Comparison of ENCODE assay signal across 8 mouse cellular contexts in the genomic region with DNA sequence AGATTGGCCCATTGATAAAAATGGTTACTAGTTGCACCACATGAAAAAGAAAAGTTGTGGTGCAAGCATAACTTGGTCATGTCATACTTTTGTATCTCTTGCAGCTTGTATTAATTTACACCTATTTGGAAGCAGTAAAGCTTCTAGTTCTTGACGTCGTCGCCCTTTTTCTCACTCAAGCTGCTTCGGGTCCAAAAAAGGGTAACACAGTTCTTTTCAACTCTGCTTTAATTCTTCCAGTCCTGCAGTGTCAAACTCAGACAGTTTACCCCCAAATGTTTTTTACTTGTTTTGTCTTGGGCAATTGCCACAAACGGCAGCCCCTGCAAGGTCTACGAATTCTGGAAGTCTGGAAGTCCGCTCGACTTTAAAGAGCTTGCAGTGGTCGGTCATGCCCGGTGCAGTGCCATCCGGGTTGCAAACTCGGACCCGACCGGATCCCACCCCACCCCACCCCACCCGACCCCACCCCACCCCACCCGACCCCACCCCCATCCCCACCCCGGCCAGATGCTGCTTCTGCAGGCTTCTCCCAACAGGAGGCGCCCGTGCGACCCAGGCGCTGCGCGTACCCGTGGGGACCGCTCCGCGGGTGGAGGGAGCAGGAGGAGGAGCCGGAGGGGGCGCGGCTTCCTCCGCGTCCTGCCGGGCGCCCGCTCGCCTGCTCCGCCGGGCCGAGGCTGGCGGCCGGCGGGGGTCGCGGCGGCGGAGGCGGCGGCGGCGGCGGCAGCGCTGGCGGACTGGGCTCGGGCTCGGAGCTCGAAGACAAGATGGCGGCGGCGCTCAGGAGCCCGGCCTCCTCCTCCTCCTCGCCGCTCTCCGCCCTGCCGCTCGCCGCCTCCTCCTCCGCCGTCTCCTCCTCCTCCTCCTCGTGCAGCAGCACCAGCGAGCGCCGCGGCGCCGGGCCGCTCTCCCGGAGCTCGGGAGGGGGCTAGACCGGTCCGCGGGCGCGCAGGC. TPM values are rescaled to one million over a fixed set of nuclear protein-coding genes. Genes with fewer than 3 reads are reported as not detected.
DNase-seq lines count a peak whose midpoint lies in the region; ATAC-seq lines count a peak whose summit lies in the region.

A gene (plus strand): TSS at position 673 of the 957 bp plus-strand sequence.

- no peaks in the 10 kb centered on the region for H3K36me3 ChIP-seq in hindbrain, embryonic 14.5 days (replicated peaks; ENCODE audit: control insufficient read depth, insufficient read depth)
- no peaks in the 10 kb centered on the region for H3K36me3 ChIP-seq in macrophage (ENCODE audit: inconsistent target)

- ATAC-seq in hindbrain, embryonic 14.5 days (ENCODE audit: low FRiP score), result peak; percentile 91

- peak; percentile 92 for DNase-seq in NIH3T3 (ENCODE audit: low read depth)
- peak; percentile 85 for DNase-seq in cerebellum, adult 9-11 months
- peak; percentile 79 for DNase-seq in frontal cortex, postnatal 36 days (ENCODE audit: low spot score in 2 of 2)
- DNase-seq in hindbrain, embryonic 14.5 days (ENCODE audit: low spot score), result peak; percentile 89
- DNase-seq in left cerebral cortex, adult 18-20 months (ENCODE audit: low spot score in 2 of 2), result peak; percentile 86
- DNase-seq in right cerebral cortex, postnatal 10 days (ENCODE audit: low spot score in 2 of 2), result peak; percentile 86 to 92
- DNase-seq in urinary bladder, postnatal 14 days (ENCODE audit: low spot score), result peak; percentile 89

- H3K4me1 ChIP-seq in hindbrain, embryonic 14.5 days (replicated peaks; ENCODE audit: control insufficient read depth, insufficient read depth, low read length), result peaks cover 27% of the 10 kb centered on the region

- peak within 1 kb of the TSS; percentile 94 for H3K9ac ChIP-seq in hindbrain, embryonic 14.5 days

- peak within 1 kb of the TSS; percentile 95 for H3K27ac ChIP-seq in hindbrain, embryonic 14.5 days
- H3K27ac ChIP-seq in macrophage, result no peak within 1 kb of the TSS

- 3% methylated on average over 41 of the region's 83 CpGs for WGBS in hindbrain, embryonic 14.5 days
- WGBS in macrophage (ENCODE audit: missing documents), result 4% methylated on average over 43 of the region's 83 CpGs

- peak within 1 kb of the TSS; percentile 97 for H3K4me3 ChIP-seq in hindbrain, embryonic 14.5 days (replicated peaks; ENCODE audit: low read length)
- peak within 1 kb of the TSS; percentile 40 for H3K4me3 ChIP-seq in macrophage (ENCODE audit: inconsistent target)

- H3K9me3 ChIP-seq in hindbrain, embryonic 14.5 days (ENCODE audit: control insufficient read depth, low read length), result no peaks in the 10 kb centered on the region

- H3K79me2 ChIP-seq in macrophage (ENCODE audit: inconsistent target), result peaks cover 38% of the 10 kb centered on the region

- peak within 1 kb of the TSS; percentile 84 for H3K4me2 ChIP-seq in hindbrain, embryonic 14.5 days (replicated peaks)

- no peaks in the 10 kb centered on the region for H3K27me3 ChIP-seq in hindbrain, embryonic 14.5 days (ENCODE audit: control insufficient read depth, insufficient read depth, low read length)

RNA-seq across cellular contexts. Expression of the gene that starts here (rescaled TPM):
- polyA plus RNA-seq in hindbrain, embryonic 14.5 days (2014; fragmentation: Nextera tagmentation; extraction: Ambion mirVana), result 14.2 and 19.9 TPM in 2 replicates
- total RNA-seq in left cerebral cortex, adult 18-20 months (2021), result 10 to 100 TPM; 80.1 to 90.0 TPM
- 100 to 1,000 TPM in 8 of 26 experiments, 10 to 100 TPM in 18; 43.6 to 349 (median 80.0) TPM for total RNA-seq in macrophage (2018; cell fraction: chromatin; rRNA removed)
- total RNA-seq in macrophage (2018; cell fraction: cytosol; rRNA removed), result 10 to 100 TPM; 14.0 to 49.9 (median 27.3) TPM
- total RNA-seq in macrophage (2018; cell fraction: nucleus; rRNA removed), result 100 to 1,000 TPM in 2 of 26 experiments, 10 to 100 TPM in 24; 42.6 to 143 (median 55.0) TPM
- polyA plus RNA-seq in macrophage (2018), result 21.3 to 27.7 TPM (median 22.5 TPM) in 3 replicates
